Mouse (Mus musculus): ENCODE data around the gene Etv6.

The Etv6 gene

GRCm38 (mm10) chr6:134115219-134115968 is 79.9 kb downstream of the Etv6 start:
- DNase-seq = peak in 1 of 2 experiments; percentile 28

GRCm38 (mm10) chr6:134117380-134117938 is 82.0 kb downstream of the Etv6 start:
- no peak for DNase-seq

- DNase-seq = no peak
Observed at GRCm38 (mm10) chr6:134118506-134118905, 83.0 kb downstream of the Etv6 start.

GRCm38 (mm10) chr6:134119136-134119535 is 83.6 kb downstream of the Etv6 start:
- no peak for DNase-seq

GRCm38 (mm10) chr6:134120227-134120626 is 84.7 kb downstream of the Etv6 start:
- DNase-seq = no peak

GRCm38 (mm10) chr6:134120712-134121111 is 85.2 kb downstream of the Etv6 start:
- DNase-seq = no peak

- DNase-seq = no peak
Observed at GRCm38 (mm10) chr6:134122945-134123344, 87.4 kb downstream of the Etv6 start.

- no peak for DNase-seq
Observed at GRCm38 (mm10) chr6:134123474-134123873, 88.0 kb downstream of the Etv6 start.

- no peak for DNase-seq
Observed at GRCm38 (mm10) chr6:134124256-134124655, 88.8 kb downstream of the Etv6 start.

GRCm38 (mm10) chr6:134127996-134128395 is 92.5 kb downstream of the Etv6 start:
- no peak for DNase-seq

- no peak for DNase-seq
Observed at GRCm38 (mm10) chr6:134128594-134128993, 93.1 kb downstream of the Etv6 start.

- DNase-seq = no peak
Observed at GRCm38 (mm10) chr6:134129848-134130247, 94.3 kb downstream of the Etv6 start.

GRCm38 (mm10) chr6:134130816-134131215 is 95.3 kb downstream of the Etv6 start:
- no peak for DNase-seq

GRCm38 (mm10) chr6:134131601-134132000 is 96.1 kb downstream of the Etv6 start:
- no peak for DNase-seq

- DNase-seq = no peak
Observed at GRCm38 (mm10) chr6:134133756-134134155, 98.3 kb downstream of the Etv6 start.

GRCm38 (mm10) chr6:134134821-134135323 is 99.4 kb downstream of the Etv6 start:
- no peak for DNase-seq

- no peak for DNase-seq
Observed at GRCm38 (mm10) chr6:134136315-134136714, 100.8 kb downstream of the Etv6 start.

GRCm38 (mm10) chr6:134139359-134139758 is 103.9 kb downstream of the Etv6 start:
- DNase-seq = no peak

GRCm38 (mm10) chr6:134140718-134141615 is 105.5 kb downstream of the Etv6 start:
- no peak for DNase-seq

- no peak for DNase-seq
Observed at GRCm38 (mm10) chr6:134141616-134142165, 106.2 kb downstream of the Etv6 start.

GRCm38 (mm10) chr6:134142700-134143099 is 107.2 kb downstream of the Etv6 start:
- DNase-seq = no peak

GRCm38 (mm10) chr6:134143649-134144097 is 108.2 kb downstream of the Etv6 start:
- no peak for DNase-seq
